Mouse (Mus musculus): ENCODE measurements around the gene Apoa4. TPM values are rescaled to one million over a fixed set of nuclear protein-coding genes. Genes with fewer than 3 reads are reported as not detected.

Apoa4 gene
- total and polyA plus RNA-seq, 3 experiments = not detected

DNA sequence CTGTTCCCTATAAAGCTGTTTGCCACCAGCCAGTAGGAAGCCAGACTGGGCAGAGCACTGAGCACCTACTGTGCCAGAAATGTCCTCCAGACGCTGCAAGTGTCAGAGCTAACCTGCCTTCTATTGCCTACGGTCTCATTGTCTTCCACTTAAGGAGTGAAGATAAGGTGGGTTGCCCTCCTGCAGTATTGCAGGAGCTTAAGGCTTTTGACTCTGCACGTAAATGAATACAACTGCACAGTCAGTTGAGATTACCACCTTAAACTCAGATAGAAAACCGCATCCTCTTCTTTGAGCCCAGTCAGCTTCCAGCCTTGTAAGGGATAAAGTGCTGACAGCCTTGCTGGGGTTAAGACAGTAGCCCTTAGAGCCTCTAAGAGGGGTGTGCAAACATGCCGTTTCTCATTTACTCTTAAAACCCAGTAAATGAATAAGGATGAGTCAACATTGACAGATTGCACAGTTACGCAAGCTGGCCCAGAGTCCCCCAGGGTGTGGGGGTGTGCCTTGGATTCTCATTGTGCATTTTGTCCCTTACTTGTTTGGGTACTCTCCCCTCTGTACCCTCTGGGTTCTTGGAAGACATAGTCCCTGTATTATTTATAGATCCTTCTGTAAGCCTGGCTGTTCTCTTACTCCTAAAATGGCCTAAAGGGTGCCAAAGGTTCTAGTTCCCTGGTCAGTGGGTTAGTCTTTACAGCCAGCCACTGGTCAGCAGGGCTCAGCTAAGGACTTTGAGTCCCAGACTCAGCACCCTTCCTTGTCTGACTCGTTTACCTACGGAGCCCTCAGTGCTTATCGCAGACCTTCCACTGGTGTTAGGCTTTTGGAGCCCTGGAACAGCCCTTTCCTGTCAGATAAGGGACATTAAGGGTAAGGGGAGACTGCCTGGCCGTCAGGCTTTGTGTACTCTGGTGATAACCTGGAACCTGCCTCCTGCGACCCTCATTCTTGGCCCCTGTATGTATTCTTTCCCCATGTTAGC, 24.9 kb upstream of the Apoa4 start (continued):
- 0 out of 2 replicates have a peak, but pooled peaks have one; percentile 64 for TF ChIP-seq MYC (IDR thresholded peaks at IDR 0.05; ENCODE audit: low read depth, low read length)
- no peak for TF ChIP-seq SMC3 (IDR thresholded peaks at IDR 0.05; ENCODE audit: low read depth, low read length)
- TF ChIP-seq HCFC1 (IDR thresholded peaks at IDR 0.05; ENCODE audit: low read depth, low read length) = no peak; the same call in 1 of the 2 replicates
- TF ChIP-seq NELFE (IDR thresholded peaks at IDR 0.05; ENCODE audit: low read depth, low read length) = peak; percentile 67
- no peak for TF ChIP-seq RAD21 (IDR thresholded peaks at IDR 0.05; ENCODE audit: low read depth, low read length)
- TF ChIP-seq GATA1 (IDR thresholded peaks at IDR 0.05; ENCODE audit: low read depth, low read length) = peak; percentile 94

DNA sequence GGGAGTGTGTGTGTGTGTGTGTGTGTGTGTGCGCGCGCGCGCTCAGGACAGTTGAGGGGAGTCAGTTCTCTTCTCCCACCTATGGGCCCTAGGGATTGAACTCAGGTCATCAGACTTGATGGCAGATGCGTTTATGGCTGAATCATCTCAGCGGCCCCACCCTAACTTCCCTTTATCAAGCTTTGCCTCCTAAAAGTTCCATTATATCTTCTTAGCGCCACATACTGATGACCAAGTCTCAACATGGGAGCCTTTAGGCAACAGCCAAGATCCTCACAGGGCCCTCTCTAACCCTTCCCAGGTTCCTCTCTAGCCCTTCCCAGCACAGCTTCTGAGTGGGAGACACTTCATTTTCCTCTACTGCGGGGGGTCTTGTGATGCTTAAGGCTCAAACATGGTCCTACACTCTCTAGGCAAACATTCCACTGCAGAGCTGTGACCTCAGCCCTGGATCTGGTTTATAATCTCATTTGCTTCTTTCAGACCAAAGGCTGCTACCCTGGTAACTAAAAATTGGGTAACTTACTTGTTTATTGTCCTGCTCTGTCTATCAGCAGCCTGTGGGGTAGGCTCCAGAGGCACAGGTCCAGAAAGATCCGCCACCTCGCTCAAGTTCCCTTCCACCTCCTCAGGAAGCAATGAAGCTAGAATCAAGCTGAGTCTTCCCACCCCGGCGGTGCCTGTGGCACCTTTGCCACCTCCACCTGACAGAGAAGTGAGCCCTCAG, 23.6 kb upstream of the Apoa4 start:
- no peak overlapping the region for H3K4me3 ChIP-seq (ENCODE audit: control insufficient read depth in 1 of 2, insufficient read depth in 1 of 2, low read depth in 2 of 2, low read length in 2 of 2)
- peak overlapping the region; percentile 56 for H3K9ac ChIP-seq (ENCODE audit: control insufficient read depth, low read depth, low read length, poor library complexity, severe bottlenecking)
- H3K4me1 ChIP-seq (ENCODE audit: control insufficient read depth in 1 of 2, insufficient read depth in 2 of 2, low read length in 2 of 2) = peaks cover 38 to 62% of the 10 kb centered on the region in 2 experiments
- TF ChIP-seq CTCF (IDR thresholded peaks at IDR 0.05 in 2 of 3, conservative IDR thresholded peaks at IDR 0.05 in 1 of 3; ENCODE audit: control insufficient read depth in 1 of 3, insufficient read depth in 1 of 3, low read depth in 2 of 3, low read length in 3 of 3, poor library complexity in 1 of 3, severe bottlenecking in 1 of 3) (no peak), E2F4 (IDR thresholded peaks at IDR 0.05; ENCODE audit: borderline replicate concordance, low read depth, low read length) (no peak), EP300 (IDR thresholded peaks at IDR 0.05; ENCODE audit: low read depth in 1 of 2, low read length in 2 of 2) (peak; percentile 60 to 72; a peak in 3 of 4 replicates), POLR2A (IDR thresholded peaks at IDR 0.05; ENCODE audit: control insufficient read depth in 1 of 2, insufficient read depth in 1 of 2, low read depth in 1 of 2, low read length in 2 of 2, poor library complexity in 1 of 2) (peak in 1 of 2 experiments; percentile 48; a peak in 1 of 4 replicates), ETS1 (IDR thresholded peaks at IDR 0.05; ENCODE audit: low read depth, low read length) (peak; percentile 69), MAZ (IDR thresholded peaks at IDR 0.05; ENCODE audit: low read depth, low read length) (0 out of 2 replicates have a peak, but pooled peaks have one; percentile 36), RCOR1 (IDR thresholded peaks at IDR 0.05; ENCODE audit: low read depth, low read length) (peak; percentile 43), NRF1 (IDR thresholded peaks at IDR 0.05; ENCODE audit: insufficient read depth, low read depth, low read length, poor library complexity, severe bottlenecking) (peak; percentile 9; the same call in 1 of the 2 replicates), NELFE (IDR thresholded peaks at IDR 0.05; ENCODE audit: low read depth, low read length) (peak; percentile 37; the same call in 1 of the 2 replicates), USF1 (IDR thresholded peaks at IDR 0.05; ENCODE audit: low read depth, low read length) (no peak), TCF12 (IDR thresholded peaks at IDR 0.05; ENCODE audit: low read depth, low read length) (0 out of 2 replicates have a peak, but pooled peaks have one; percentile 32)
- peaks cover 3 to 60% of the 10 kb centered on the region in 2 experiments for H3K36me3 ChIP-seq (ENCODE audit: control insufficient read depth in 1 of 2, insufficient read depth in 2 of 2, low read length in 2 of 2)
- H3K27ac ChIP-seq (ENCODE audit: control insufficient read depth, low read depth, low read length) = peak overlapping the region; percentile 99
- peak; percentile 85 for DNase-seq (ENCODE audit: low read depth, low spot score)
- no peaks in the 10 kb centered on the region for H3K27me3 ChIP-seq (ENCODE audit: control insufficient read depth in 1 of 2, insufficient read depth in 2 of 2, low read length in 2 of 2)
- no peaks in the 10 kb centered on the region for H3K9me3 ChIP-seq (replicated peaks; ENCODE audit: insufficient read depth, low read length)
- H3K79me2 ChIP-seq (ENCODE audit: control insufficient read depth, insufficient read depth, low read length, poor library complexity) = no peaks in the 10 kb centered on the region

All from MEL (cell line).